Mouse (Mus musculus) kidney, adult 18-20 months (tissue): ENCODE measurements around the gene Zfp948.
A peak's percentile ranks its signal among the peaks of the same experiment; 100 is the strongest.
"Not testable (repeated sequence)": the region's sequence is repeated elsewhere in the genome, so short reads cannot be mapped to it uniquely, and the experiment has no call there.

Experiments
- DNase-seq: peaks from one replicate; pipeline ENCODE4 v3.0.0; 2021

The Zfp948 gene

DNA sequence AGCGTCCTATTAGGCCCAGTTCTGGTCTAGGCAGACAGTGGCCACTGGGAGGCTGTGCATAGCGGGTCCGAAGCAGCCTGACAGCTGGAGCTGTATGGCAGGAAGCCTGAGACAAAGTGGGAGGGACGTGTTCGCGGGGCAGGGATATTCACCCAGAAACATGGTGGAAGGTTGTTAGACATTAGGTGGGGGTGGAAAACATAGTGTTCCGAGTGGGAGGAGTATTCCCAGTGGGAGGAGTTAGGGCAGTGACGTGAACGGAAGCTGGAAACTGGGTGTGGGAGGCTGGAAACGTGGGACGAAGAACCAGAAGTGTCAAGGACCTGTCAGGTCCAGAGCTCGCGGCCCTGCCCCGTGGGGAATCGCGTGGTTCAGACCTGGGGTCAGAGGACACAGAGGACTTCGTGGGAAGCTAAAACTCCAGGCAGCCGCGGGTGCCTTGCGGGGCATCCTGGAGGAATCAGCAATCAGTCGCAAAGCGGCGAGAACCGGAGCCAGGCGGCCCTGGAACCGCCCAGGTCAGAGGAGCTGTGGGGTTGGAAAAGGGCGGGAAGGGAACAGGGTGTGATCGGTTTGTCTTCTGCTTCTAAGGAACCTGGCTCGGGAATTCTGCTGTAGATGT lies at the start of gene Zfp948:
Gene Zfp948 (plus strand): TSS at position 281 of the 622 bp plus-strand sequence.
- DNase-seq = peak; percentile 88

DNA sequence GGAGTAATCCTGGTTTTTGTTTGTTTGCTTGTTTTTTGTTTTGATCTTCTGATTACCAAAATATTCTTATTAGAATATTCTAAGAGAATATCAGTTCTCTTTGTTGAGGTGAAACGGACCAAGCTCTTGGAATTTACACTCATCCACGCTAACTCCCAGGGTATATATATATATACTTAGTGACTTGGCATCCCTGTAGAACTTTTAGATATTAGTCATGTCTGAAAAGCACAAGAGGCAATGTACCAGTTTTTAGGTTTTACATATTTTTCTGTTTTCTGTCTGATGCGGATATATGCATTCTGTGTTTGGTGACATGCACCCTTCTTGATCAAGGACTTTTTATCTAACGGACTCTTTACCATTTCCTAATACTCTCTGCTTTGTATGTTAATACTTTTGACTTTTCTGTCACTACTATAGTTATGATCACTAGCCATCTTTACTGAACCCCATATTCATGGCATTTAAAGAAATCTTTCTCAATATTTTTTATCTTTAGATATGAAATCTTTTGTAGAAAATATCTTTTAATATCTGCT lies 49.6 kb upstream of the Zfp948 start:
- no peak for DNase-seq

DNA sequence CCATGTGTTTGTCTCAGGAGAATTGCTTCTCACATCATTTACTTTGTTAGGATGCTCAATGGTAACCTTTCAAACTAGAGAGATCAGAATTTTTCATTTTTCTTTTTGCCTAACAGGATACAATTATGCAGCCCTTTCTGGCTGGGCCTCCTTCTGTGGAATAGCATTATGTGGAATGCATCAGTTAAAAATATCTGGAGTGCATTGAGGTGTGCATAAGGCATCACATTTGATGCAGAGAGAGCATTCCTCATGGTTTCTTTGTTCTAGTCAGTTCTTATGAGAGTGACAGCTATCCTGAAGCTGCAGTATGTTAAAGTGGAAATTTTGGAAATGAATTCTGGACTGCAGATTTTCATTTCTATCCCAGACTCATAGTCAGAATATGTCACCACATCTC lies 40.5 kb upstream of the Zfp948 start:
- DNase-seq = no peak

DNA sequence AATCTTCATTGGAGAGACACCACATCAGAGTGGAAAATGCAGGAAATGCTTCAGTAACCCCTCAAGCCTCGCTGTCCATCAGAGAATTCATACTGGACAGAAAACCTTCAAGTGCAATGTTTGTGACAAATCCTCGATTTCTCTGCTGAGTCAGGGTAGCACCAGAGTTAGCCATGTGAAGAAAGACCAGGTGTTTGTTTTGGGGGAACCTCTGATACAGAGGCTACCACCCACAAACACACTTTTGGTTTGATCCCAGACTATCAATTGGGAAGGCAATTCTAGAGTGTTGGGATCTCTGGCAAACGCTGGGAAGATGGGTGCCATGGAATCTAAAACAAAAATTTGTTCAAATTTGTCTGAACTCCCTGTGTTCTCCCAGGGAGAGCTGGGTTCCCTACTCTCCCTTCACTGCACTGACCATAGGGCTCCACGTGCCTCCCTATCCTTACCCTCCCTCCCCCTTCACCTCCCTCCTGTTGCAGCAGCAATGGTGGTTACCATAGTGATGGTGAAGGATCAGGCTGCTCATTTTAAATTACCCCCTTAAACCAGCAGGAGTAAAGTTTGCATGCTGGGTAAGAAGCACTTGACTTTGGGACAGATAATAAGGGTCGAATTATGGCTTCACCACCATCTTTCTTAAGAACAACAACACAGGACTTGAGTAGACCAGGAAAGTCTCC lies 36.0 kb upstream of the Zfp948 start:
- DNase-seq = no peak

DNA sequence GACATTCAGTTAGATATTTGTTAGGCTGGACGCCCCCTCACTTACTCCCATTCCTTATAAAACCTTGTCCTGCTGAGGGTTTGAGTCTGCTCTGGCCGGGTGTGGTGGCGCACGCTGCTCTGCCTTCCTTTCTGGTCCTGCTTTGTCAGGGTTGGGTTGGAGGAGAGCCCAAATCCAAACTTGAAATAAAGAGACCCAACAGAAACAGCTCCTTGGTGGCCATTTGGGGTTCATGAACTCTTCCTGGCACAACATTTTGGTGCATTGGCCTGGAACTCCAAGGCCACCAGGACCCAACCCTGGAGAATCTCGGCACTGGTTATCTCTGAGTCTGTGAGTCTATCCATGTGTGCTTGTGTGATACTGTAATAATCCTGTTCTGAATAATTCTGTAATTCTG lies 35.2 kb upstream of the Zfp948 start:
- no peak for DNase-seq

DNA sequence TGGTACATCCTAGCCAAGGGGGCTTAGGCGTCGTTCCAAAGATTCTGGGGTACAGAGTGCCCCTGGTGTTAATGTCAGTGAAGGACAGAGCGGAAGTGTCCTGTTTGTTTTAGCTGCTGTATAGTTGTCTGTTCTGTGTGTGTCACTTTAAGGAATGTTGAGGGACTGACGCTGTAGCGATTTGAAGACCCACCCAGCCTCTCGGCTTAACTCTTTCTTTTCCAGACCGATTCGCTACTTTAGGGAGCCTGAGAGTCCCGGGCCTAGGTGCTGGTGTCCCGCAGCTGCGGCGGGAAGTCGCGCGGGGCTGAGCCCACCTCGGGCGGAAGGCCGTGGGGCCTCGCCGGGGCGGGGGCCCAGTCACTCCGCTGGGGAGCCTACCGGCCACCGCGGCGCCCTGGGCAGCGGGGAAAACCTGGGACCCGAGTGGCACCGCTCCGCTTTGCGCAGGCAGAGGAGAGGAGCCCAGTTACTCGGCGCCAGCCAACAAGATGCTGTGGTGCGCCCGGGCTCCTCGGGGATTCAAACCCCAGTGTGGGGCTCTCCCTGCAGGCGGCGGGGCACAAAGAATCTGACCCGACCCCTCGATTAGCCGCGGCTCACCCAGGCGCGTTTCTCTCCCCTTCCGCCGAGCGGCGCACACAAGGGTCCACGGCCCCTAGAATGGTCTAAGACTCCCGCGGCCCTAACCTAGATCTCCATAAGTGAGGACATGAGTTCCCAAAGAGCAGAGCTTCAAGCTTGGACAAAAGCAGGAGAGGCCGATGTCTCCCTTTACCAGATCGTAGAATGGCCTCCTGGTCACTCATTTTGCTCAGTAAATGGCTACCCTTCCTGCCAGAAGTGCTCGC lies 34.5 kb upstream of the Zfp948 start:
- DNase-seq = peak; percentile 84

DNA sequence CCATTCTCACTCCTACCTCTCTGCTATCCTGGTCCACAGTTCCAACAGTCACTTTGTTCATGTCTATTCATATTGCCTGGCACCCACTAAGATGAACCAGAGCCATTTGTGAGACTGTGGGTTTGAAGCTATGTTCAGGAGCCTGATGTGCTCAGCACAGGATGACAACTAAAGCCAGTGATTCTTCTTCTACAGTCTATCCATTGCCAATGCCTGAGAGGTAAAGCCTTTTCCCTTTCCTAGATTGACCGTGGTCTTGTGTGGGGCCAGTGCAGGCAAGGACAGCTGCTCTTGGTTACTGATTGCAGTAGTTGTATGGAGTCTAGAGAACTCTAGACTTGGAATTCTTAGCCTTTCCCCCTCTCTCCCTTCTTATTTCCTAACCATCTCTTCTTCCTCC lies 32.8 kb upstream of the Zfp948 start:
- no peak for DNase-seq

DNA sequence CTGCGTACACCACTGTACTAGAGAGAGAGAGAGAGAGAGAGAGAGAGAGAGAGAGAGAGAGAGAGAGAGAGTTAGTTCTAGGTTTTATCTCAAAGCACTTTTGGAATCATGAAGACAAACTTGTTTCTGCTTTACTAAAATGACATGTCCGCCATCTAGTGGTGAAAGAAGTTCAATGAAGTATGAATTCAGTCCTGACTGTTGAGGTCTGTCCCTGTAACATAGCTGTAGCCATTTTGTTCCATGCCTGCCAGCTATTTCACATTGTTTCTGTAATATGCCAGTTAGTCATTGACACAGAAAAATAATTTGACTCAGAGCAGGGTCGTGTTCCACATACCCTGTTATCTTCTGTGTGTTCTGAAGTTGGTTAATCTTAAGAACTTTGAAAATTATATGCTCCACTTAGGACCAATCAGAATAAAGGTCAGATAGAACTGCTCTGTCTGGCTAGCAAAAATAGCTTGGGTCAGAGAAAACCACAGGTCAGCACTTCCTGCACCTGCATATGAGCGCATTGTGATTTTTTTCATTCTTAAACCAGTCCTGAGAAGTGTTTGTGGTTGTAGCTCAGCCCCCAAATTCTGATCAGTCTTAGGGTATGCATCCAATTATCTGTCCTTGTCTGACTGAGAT lies 32.2 kb upstream of the Zfp948 start:
- DNase-seq = peak; percentile 23

DNA sequence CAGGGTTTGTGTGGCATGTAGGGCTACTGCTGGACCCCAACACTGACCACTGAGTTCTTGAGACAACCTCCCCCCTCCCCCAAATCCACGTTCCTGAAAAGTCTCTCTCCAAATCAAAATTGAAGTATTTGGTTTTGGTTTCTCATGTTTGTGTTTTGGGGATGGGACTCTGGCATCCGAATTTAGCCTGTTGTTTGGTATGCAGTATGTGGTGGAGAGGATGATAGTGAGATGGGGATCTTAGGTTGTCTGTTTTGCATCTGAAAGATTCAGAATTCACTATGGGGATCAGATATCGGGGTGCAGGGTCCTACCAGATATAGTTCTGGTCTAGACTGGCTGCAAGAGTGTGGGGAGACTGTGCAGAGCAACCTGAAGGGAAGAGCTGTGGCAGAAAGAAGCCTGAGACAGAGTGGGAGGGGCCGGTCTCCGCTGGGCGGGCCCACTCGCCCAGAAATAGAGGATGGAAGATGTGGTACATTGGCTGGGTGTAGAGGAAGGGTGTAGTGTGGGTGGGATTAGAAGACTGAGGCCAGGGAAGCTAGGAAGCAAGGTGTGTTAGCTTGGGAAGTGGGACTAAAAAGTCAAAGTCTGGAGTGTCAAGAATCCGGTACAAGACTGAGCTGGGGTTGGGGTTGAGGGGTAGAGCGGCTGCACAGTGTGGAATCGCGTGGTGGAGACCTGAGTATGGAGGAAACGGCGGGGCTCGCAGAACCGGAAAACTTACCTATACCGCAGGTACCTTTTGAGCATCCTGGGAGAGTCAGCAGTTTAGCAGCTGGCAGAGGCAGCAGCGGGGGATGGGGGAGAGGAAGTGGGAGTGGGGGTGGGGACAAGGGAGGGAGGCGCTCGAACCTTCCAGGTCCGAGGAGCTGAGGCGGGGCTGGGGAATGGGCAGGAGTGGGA lies 31.5 kb upstream of the Zfp948 start, which contains the start of gene Zfp52:
Gene Zfp52 (plus strand): TSS at position 444 of the 906 bp plus-strand sequence.
- DNase-seq = peak; percentile 73

DNA sequence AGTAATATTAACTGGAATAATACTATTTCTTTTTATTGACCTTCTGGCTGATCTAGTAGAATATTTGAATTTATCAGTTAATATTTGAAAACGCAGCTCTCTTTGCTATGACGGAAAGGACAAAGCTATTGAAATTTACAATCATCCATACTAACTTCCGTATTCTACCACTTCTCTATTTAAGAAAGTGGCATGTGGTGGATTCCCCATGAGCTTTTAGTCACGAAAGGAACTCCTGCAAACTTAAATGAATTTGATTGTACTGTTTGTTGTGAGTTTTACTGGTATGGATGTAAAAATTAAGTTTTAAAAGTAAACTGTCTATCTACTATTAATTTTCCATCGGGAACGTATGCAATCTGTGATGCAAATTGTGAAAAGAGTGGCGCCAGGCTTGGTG lies 30.7 kb upstream of the Zfp948 start:
- no peak for DNase-seq

DNA sequence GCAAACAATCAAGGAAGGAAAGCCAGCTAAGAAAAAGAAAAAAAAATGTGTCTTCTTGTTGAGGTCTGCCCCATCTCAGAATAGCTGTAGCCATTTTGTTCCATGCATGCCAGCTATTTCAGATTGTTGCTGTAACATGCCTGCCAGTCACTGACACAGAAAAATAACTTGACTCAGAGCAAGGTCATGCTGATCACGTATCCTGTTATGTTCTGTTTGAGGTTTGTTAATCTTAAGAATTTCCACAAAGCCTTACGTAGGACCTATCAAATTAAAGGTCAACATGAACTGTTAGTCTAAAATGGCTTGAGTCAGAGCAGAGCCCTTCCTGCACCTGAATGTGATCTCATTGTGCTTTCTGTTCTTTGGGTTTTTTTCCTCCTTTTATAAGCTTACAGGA lies 30.1 kb upstream of the Zfp948 start:
- DNase-seq = no peak

DNA sequence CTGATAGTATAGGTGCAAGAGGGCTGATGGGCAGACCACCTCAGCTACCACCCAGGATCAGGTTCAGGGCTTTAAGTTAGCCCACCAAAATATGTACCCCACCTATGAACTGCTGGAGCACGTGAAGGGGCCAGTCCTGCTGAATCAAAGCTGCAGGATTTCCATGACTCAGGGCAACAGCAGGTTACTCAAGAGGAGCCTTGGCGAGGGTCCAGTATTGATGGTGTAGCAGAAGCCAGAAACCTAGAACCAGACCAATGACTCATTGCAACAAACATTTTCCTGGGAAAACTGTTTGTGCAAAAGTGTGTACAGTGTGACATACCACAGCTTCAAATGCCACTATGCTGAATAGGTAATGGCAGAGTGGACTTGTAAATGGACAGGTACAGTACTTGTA lies 9.0 kb upstream of the Zfp948 start:
- DNase-seq = no peak

DNA sequence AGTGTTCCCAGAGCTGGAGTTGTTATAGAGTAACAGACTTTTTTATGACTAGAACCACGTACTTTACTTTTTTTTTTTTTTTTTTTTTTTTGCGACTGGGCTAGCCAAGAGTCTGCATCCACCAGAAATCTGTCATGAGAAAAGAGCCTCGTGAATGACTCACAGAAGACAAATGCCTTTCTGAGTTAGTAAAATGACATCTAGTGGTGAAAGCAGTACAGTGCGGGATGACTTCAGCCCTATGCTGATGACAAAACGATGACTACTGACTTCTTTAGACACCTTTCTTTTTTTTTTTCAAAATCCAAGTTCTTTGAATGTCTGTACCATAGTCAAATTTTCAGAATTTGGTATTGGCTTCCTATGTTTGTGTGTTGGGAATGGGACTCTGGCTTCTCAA lies 588 bp upstream of the Zfp948 start:
- no peak for DNase-seq

DNA sequence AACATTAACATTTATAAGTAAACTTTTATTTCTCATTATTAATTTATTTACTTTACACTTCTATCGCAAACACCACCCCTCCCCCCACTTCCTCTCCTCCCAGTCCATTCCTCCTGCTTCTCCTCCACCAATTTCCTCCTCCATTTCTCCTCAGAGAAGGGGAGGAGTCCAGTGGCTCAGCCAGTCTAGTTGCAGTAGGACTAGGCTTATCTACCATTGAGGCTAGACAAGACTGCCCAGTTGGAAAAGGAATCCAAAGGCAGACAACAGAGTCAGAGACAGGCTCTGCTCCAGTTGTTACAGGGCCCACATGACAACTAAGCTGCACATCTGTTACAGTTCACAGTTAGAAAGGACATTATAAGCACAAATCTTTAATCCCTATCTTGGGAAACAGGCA lies 888 bp downstream of the Zfp948 start:
- no peak for DNase-seq

DNA sequence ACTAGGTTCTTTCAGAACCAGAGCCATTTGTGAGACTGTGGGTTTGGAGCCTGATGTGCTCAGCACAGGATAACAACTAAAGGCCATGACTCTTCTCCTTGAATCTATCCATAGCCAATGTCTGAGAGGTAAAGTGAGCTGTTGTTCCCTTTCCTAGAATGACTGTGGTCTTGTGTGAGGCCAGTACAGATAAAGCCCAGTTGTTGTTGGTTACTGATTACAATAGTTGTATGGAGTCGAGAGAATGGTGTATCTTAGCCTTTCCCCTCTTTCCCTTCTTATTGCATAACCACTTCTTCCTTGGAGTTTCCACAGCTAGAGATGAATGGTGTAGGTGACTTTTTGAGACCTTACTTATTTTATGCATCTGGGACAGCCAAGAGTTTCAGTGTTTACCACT lies 12.3 kb downstream of the Zfp948 start:
- DNase-seq = no peak

DNA sequence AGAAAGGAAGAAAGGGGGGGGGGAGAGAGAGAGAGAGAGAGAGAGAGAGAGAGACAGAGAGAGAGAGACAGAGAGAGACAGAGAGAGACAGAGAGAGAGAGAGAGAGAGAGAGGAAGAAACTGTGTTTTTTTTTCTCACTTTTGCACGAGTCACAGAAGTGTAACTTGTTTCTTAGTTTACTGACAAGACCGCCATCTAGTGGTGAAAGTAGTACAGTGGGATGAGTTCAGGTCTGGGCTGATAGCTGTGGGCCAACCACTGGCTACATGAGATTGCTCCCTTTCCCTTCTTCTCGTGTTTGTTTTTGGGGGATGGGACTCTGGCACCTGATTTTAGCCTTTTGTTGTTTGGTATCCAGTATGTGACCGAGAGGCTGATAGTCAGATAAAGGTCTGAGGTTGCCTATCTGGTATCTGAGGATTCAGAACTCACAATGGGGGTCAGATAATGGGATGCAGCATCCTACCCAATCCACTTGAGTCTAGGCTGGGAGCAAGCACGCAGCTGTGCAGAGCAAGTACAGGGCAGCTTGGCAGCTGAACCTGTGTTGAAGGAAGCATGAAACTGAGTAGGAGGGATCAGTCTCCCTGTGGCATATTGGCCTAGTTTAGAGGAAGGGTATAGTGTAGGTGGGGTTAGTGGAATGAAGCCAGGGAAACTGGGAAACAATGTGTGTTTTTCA lies 12.8 kb downstream of the Zfp948 start:
- peak; percentile 11 for DNase-seq

DNA sequence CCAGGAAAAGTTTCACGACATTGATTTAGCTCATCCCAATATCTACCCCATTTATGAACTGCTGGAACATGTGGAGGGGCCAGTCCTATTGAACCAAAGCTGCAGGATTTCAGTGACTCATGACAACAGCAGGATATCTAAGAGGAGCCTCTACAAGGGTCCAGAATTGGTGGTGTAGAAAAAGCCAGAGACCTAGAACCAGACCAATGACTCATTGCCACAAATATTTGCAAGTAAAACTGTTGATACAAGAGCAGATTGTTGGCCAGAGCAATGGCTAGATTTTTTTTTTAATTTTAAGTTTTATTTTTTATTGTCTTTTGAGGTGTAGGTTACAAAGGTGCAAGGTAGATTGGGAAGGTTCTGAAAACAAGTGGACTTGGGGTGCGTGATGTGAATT lies 18.7 kb downstream of the Zfp948 start:
- no peak for DNase-seq

DNA sequence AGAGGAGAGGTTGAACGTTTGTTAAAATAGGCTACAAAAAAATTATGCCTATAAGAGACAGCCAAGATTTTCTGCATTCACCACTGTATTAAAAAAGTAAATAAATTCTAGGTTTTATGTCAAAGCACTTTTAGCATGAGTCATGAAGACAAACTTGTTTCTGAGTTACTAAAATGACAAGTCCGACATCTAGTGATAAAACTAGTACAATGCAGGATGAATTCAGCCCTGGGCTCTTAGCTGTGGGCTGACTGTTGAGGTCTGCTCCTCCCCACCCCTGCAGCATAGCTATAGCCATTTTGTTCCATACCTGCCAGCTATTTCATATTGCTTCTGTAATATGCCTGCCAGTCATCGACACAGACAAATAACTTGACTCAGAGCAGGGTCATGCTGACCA lies 49.5 kb downstream of the Zfp948 start:
- no peak for DNase-seq

DNA sequence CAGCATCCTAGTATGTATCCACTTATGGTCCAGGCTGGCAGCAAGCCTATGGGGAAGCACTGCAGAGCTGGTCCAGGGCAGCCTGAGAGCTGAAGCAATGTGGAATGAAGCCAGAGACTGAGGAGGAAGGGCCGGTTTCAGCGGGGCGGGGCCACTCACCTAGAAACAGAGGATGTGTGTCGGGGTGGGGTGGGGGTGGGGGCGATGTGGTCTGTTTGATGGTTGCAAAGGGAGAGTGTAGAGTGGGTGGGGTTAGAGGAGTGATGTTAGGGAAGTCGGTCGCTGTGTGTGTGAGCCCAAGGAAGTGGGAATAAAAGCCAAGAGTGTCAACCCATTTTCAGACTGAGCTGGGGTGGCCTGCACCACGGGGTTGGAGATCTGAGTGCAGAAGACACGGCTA lies 50.5 kb downstream of the Zfp948 start:
- DNase-seq = no peak

DNA sequence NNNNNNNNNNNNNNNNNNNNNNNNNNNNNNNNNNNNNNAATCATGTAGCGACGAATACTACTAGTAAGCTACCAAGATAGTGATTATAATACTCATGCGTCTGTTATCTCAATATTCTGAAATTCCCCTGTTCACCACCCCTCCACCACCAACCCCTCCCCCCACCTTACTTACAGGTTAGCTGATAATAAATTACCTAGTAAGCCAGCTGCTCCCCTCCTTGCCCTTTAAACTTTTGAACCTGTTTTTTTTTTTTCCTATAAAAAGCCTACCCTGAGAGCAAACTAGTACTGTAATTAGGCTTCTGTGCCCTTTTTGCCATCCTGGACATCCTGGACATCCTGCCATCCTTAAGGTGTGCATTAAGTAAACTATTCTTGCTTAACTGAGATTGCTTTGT lies 56.8 kb downstream of the Zfp948 start:
- DNase-seq = no peak

DNA sequence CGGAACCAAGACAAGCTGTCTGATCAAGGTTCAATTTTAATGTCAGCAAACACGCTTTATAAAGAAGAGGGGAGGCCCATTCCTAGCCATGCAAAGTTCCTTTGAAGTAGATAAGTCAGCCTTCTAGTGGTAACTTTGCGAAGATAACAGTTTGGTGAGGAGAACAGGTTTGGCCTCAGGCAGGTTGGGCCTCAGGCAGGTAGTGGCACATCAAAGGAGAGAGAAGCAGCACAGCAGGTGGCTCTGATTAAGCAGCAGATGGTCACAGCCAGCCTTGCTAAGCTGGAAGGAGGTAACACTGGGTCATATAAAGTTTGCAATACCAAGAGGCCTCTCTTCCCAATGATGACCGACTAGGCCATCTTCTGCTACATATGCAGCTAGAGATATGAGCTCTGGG lies 69.0 kb downstream of the Zfp948 start:
- DNase-seq = not testable (repeated sequence)
